Mouse (Mus musculus) midbrain, postnatal 0 days (tissue): ENCODE results near the gene Nckap5. TPM values are rescaled to one million over a fixed set of nuclear protein-coding genes. Genes with fewer than 3 reads are reported as not detected.

Source experiments
- ATAC-seq: fragments of 200-750 bp; cut with Nextera tagmentation; 2 replicates; pipeline ENCODE4 v1.8.0; 2017; ENCODE audit warnings: moderate number of reproducible peaks, mild to moderate bottlenecking, moderate TSS enrichment, moderate library complexity; ENCODE audit not compliant: low FRiP score
- DNase-seq: peaks from one replicate; pipeline ENCODE4 v3.0.0-alpha.2; 2015; ENCODE audit warnings: low spot score
- H3K27ac ChIP-seq: fragments of 300-500 bp; sonication (generic); 2 replicates; pipeline ENCODE4 v1.5.1; 2014; ENCODE audit warnings: low read depth, mild to moderate bottlenecking, low read length, mixed read lengths
- H3K27me3 ChIP-seq: fragments of 300-500 bp; sonication (generic); 2 replicates; pipeline ENCODE4 v1.6.1; 2014; ENCODE audit warnings: low read length, control low read depth, mixed read lengths; ENCODE audit not compliant: insufficient read depth
- H3K36me3 ChIP-seq: fragments of 300-500 bp; sonication (generic); 2 replicates; pipeline ENCODE4 v1.6.1; 2014; ENCODE audit warnings: low read length, control low read depth, mixed read lengths; ENCODE audit not compliant: insufficient read depth
- H3K4me1 ChIP-seq: fragments of 300-500 bp; sonication (generic); 2 replicates; pipeline ENCODE4 v1.6.1; 2014; ENCODE audit warnings: mild to moderate bottlenecking, control low read depth, antibody characterized with exemption, low read length, mixed read lengths; ENCODE audit not compliant: insufficient read depth
- H3K4me2 ChIP-seq: fragments of 300-500 bp; sonication (generic); 2 replicates; pipeline ENCODE4 v1.6.1; 2014; ENCODE audit warnings: low read depth, mild to moderate bottlenecking, low read length, mixed read lengths; ENCODE audit not compliant: poor library complexity, severe bottlenecking
- H3K4me3 ChIP-seq: fragments of 300-500 bp; sonication (generic); 2 replicates; pipeline ENCODE4 v1.5.1; 2014; ENCODE audit warnings: low read depth, mild to moderate bottlenecking, low read length, moderate library complexity
- H3K9ac ChIP-seq: fragments of 300-500 bp; sonication (generic); replicated peaks from 2 replicates; pipeline ENCODE4 v1.6.1; 2014; ENCODE audit warnings: mild to moderate bottlenecking, low read length, moderate library complexity, mixed read lengths; ENCODE audit not compliant: poor library complexity, severe bottlenecking
- H3K9me3 ChIP-seq: fragments of 300-500 bp; sonication (generic); 2 replicates; pipeline ENCODE4 v1.6.1; 2016; ENCODE audit warnings: low read length, control low read depth
- CTCF ChIP-seq: IDR thresholded peaks from 2 replicates; pipeline ENCODE4 v1.5.1; 2016; ENCODE audit warnings: antibody characterized with exemption, mild to moderate bottlenecking
- WGBS: fragments of 180-500 bp; shearing (Covaris S2); extraction: QIAGEN DNeasy Blood & Tissue Kit; methylation state at CpG from one replicate; pipeline ENCODE4 v1.1.7; 2014; 5-methylcytosine and 5-hydroxymethylcytosine counted together
- polyA plus RNA-seq: library from polyadenylated mRNA; unstranded; fragments of >200 nt; fragmentation: Nextera tagmentation; extraction: Ambion mirVana; gene quantifications from 2 replicates; pipeline ENCODE4 v1.2.1, GENCODE M21; 2015
- total RNA-seq: library from RNA; depleted of rRNA; stranded (reverse); fragments of >200 nt; gene quantifications from 2 replicates; pipeline ENCODE4 v1.2.3, GENCODE M21; 2014

The Nckap5 gene
- total and polyA plus RNA-seq, 2 experiments from 2014 or later: 6.3 to 8.7 TPM

- Histone ChIP-seq H3K9ac (no peak overlapping the region), H3K27me3 (no peaks in the 10 kb centered on the region), H3K9me3 (no peaks in the 10 kb centered on the region), H3K36me3 (no peaks in the 10 kb centered on the region), H3K4me1 (no peaks in the 10 kb centered on the region), H3K27ac (no peak overlapping the region), H3K4me2 (no peak overlapping the region), H3K4me3 (no peak overlapping the region)
- no peak for DNase-seq
- TF ChIP-seq CTCF: no peak
- WGBS: 52% methylated on average over 5 of the region's 5 CpGs
- no peak for ATAC-seq
Observed at GRCm38 (mm10) chr1:126642751-126643150, 187.8 kb downstream of the Nckap5 start.

GRCm38 (mm10) chr1:126639463-126639862, 191.1 kb downstream of the Nckap5 start:
- no peak for TF ChIP-seq CTCF
- Histone ChIP-seq H3K9ac (no peak overlapping the region), H3K36me3 (no peaks in the 10 kb centered on the region), H3K4me1 (no peaks in the 10 kb centered on the region), H3K27ac (no peak overlapping the region), H3K4me2 (no peak overlapping the region), H3K4me3 (no peak overlapping the region), H3K27me3 (no peaks in the 10 kb centered on the region), H3K9me3 (no peaks in the 10 kb centered on the region)
- no peak for ATAC-seq
- no peak for DNase-seq
- WGBS: 95% methylated on average over 2 of the region's 2 CpGs

- Histone ChIP-seq H3K36me3 (no peaks in the 10 kb centered on the region), H3K4me2 (no peak overlapping the region), H3K9ac (no peak overlapping the region), H3K27me3 (no peaks in the 10 kb centered on the region), H3K4me3 (no peak overlapping the region), H3K27ac (no peak overlapping the region), H3K9me3 (no peaks in the 10 kb centered on the region), H3K4me1 (no peaks in the 10 kb centered on the region)
- no peak for ATAC-seq
- TF ChIP-seq CTCF: no peak
- no peak for DNase-seq
- 100% methylated on average over 1 of the region's 1 CpGs for WGBS
Observed at GRCm38 (mm10) chr1:126637515-126637914, 193.1 kb downstream of the Nckap5 start.

- no peak overlapping the region for H3K4me3 ChIP-seq
- DNase-seq: no peak
- H3K9me3 ChIP-seq: no peaks in the 10 kb centered on the region
- ATAC-seq: no peak
- TF ChIP-seq CTCF: no peak
- no peak overlapping the region for H3K9ac ChIP-seq
- WGBS: 66% methylated on average over 3 of the region's 3 CpGs
- no peak overlapping the region for H3K4me2 ChIP-seq
- H3K36me3 ChIP-seq: no peaks in the 10 kb centered on the region
- no peaks in the 10 kb centered on the region for H3K4me1 ChIP-seq
- no peak overlapping the region for H3K27ac ChIP-seq
- no peaks in the 10 kb centered on the region for H3K27me3 ChIP-seq
Observed at GRCm38 (mm10) chr1:126626206-126626605, 204.4 kb downstream of the Nckap5 start.

- Histone ChIP-seq H3K27me3 (no peaks in the 10 kb centered on the region), H3K4me1 (no peaks in the 10 kb centered on the region), H3K4me2 (no peak overlapping the region), H3K9ac (no peak overlapping the region), H3K4me3 (no peak overlapping the region), H3K36me3 (no peaks in the 10 kb centered on the region), H3K9me3 (no peaks in the 10 kb centered on the region), H3K27ac (no peak overlapping the region)
- DNase-seq (no peak), ATAC-seq (no peak)
- no peak for TF ChIP-seq CTCF
- 91% methylated on average over 4 of the region's 4 CpGs for WGBS
Observed at GRCm38 (mm10) chr1:126622036-126622435, 208.6 kb downstream of the Nckap5 start.

GRCm38 (mm10) chr1:126617464-126618041, 213.0 kb downstream of the Nckap5 start:
- DNase-seq: no peak
- TF ChIP-seq CTCF: no peak
- no peak overlapping the region for H3K27ac ChIP-seq
- no peak overlapping the region for H3K9ac ChIP-seq
- WGBS: 89% methylated on average over 9 of the region's 9 CpGs
- H3K36me3 ChIP-seq: no peaks in the 10 kb centered on the region
- H3K27me3 ChIP-seq: no peaks in the 10 kb centered on the region
- ATAC-seq: no peak
- H3K9me3 ChIP-seq: no peaks in the 10 kb centered on the region
- H3K4me2 ChIP-seq: no peak overlapping the region
- H3K4me1 ChIP-seq: no peaks in the 10 kb centered on the region
- no peak overlapping the region for H3K4me3 ChIP-seq
